Mouse (Mus musculus) liver, adult 2 months (tissue): ENCODE measurements at regions not wholly inside any gene's neighbourhood (a gene's known extent, or its start where the extent isn't known, plus 50 kb on each side); places are given as distances from the start of the nearest gene placed in this dataset.

Source experiments
- CTCF ChIP-seq: fragments of 200-500 bp; IDR thresholded peaks from 2 replicates; pipeline ENCODE4 v1.5.1; 2011; ENCODE audit warnings: low read depth, low read length, control low read depth
- POLR2A ChIP-seq: fragments of 200-500 bp; IDR thresholded peaks from 2 replicates; pipeline ENCODE4 v1.6.1; 2011; ENCODE audit warnings: low read length, control low read depth; ENCODE audit not compliant: insufficient read depth; ENCODE audit errors: extremely low read depth

DNA sequence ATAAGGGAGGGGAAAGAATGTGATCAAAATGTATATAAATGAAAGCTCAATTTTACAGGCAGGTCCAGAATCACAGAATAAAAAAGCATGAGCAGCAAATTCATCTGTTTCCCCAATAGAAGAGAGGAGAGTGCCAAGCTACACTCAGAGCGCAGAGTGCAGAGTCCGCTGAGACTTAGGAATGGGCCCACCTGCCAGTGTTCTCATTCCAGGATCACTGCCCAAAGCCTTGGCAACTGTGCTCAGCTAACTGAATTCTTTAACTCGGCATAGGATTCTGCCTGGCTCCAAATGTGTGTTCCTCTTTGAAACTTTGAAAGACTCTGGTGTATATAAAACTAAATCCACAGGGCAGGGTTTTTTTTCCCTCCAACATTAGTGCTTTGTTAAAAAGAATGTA, 84.4 kb upstream of the Akirin2 start:
- TF ChIP-seq CTCF (no peak), POLR2A (no peak)
